Mouse (Mus musculus) yolk sac, embryonic 10.5 days (tissue): ENCODE data around the gene Cdc14a.
A peak's percentile ranks its signal among the peaks of the same experiment; 100 is the strongest.

Experiments used
- DNase-seq: peaks from one replicate; pipeline ENCODE4 v3.0.0-alpha.2; 2017; ENCODE audit warnings: low spot score

The Cdc14a gene

GRCm38 (mm10) chr3:116423353-116424159, at the start of gene Cdc14a:
Cdc14a (minus strand) TSS chr3:116424032.
- DNase-seq = peak; percentile 96

- no peak for DNase-seq
Measured at GRCm38 (mm10) chr3:116465709-116466108, 41.9 kb upstream of the Cdc14a start.

GRCm38 (mm10) chr3:116464318-116464717, 40.5 kb upstream of the Cdc14a start:
- no peak for DNase-seq

- no peak for DNase-seq
Measured at GRCm38 (mm10) chr3:116461053-116461452, 37.2 kb upstream of the Cdc14a start.

GRCm38 (mm10) chr3:116454529-116454928, 30.7 kb upstream of the Cdc14a start:
- no peak for DNase-seq

GRCm38 (mm10) chr3:116450741-116451140, 26.9 kb upstream of the Cdc14a start:
- DNase-seq = no peak

- DNase-seq = no peak
Measured at GRCm38 (mm10) chr3:116444327-116444726, 20.5 kb upstream of the Cdc14a start.

- no peak for DNase-seq
Measured at GRCm38 (mm10) chr3:116442788-116443187, 19.0 kb upstream of the Cdc14a start.

- no peak for DNase-seq
Measured at GRCm38 (mm10) chr3:116441518-116442205, 17.8 kb upstream of the Cdc14a start.

GRCm38 (mm10) chr3:116440066-116440997, 16.5 kb upstream of the Cdc14a start:
- DNase-seq = no peak

GRCm38 (mm10) chr3:116436811-116437601, 13.2 kb upstream of the Cdc14a start:
- DNase-seq = no peak

- DNase-seq = no peak
Measured at GRCm38 (mm10) chr3:116436113-116436512, 12.3 kb upstream of the Cdc14a start.

GRCm38 (mm10) chr3:116434757-116435156, 10.9 kb upstream of the Cdc14a start:
- DNase-seq = no peak

GRCm38 (mm10) chr3:116425901-116426300, 2.1 kb upstream of the Cdc14a start:
- DNase-seq = no peak

- DNase-seq = peak; percentile 85
Measured at GRCm38 (mm10) chr3:116424973-116425284, 1.1 kb upstream of the Cdc14a start.

GRCm38 (mm10) chr3:116424160-116424972, 534 bp upstream of the Cdc14a start:
- DNase-seq = no peak

GRCm38 (mm10) chr3:116422795-116423352, 958 bp downstream of the Cdc14a start:
- DNase-seq = peak; percentile 41

- DNase-seq = no peak
Measured at GRCm38 (mm10) chr3:116422074-116422473, 1.8 kb downstream of the Cdc14a start.

GRCm38 (mm10) chr3:116421121-116421520, 2.7 kb downstream of the Cdc14a start:
- DNase-seq = no peak

- no peak for DNase-seq
Measured at GRCm38 (mm10) chr3:116419791-116420190, 4.0 kb downstream of the Cdc14a start.
